Comparison of ENCODE assay signal across 33 mouse cellular contexts in the genomic region with DNA sequence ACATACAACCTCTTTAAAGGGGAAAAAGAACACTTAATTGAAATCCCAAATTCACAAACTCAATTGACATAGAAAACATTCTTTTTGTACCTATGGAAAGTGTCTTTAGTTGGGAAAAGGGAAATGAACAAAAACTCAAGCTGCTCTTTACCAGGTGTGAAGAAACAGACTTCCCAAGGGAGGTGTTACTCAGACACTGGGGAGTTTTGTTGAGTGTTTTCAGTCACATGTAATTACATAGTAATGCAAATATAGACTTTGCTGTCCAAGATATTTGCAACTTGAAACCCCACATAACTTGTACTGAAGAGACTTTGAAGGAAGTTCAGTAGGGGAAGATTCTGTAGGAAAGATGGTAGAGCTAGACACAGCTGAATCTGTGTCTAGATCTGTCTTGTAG.
"Had no signal": no experiment of that assay in that cellular context is flagged by ENCODE, and none has a peak within 500 bp of the region (broad histone marks: within the 10 kb centered on the region; RNA-seq: fewer than 3 reads in every experiment).

No protein-coding gene starts in this region.

- ATAC-seq: liver, embryonic 12.5 days; liver, postnatal 0 days; lung, postnatal 0 days; midbrain, embryonic 13.5 days; midbrain, embryonic 15.5 days; midbrain, embryonic 16.5 days had no signal

- H3K36me3 ChIP-seq: limb, embryonic 10.5 days; limb, embryonic 12.5 days; limb, embryonic 13.5 days; limb, embryonic 15.5 days; liver, embryonic 12.5 days; liver, embryonic 13.5 days; liver, embryonic 15.5 days; lung, embryonic 15.5 days; midbrain, embryonic 10.5 days; midbrain, embryonic 12.5 days; midbrain, embryonic 13.5 days; midbrain, embryonic 15.5 days; neural tube, embryonic 12.5 days; neural tube, embryonic 13.5 days had no signal

- H3K9me3 ChIP-seq: limb, embryonic 10.5 days; limb, embryonic 12.5 days; limb, embryonic 13.5 days; limb, embryonic 15.5 days; liver, embryonic 12.5 days; liver, embryonic 15.5 days; lung, embryonic 15.5 days; midbrain, embryonic 10.5 days; midbrain, embryonic 12.5 days; midbrain, embryonic 13.5 days; midbrain, embryonic 15.5 days; neural tube, embryonic 12.5 days; neural tube, embryonic 13.5 days had no signal

- H3K27me3 ChIP-seq: limb, embryonic 12.5 days; limb, embryonic 13.5 days; limb, embryonic 15.5 days; liver, embryonic 12.5 days; liver, embryonic 13.5 days; liver, embryonic 15.5 days; lung, embryonic 15.5 days; megakaryocyte, embryonic 14.5 days; midbrain, embryonic 12.5 days; midbrain, embryonic 13.5 days; midbrain, embryonic 15.5 days; neural tube, embryonic 12.5 days; neural tube, embryonic 13.5 days had no signal

- H3K4me1 ChIP-seq: limb, embryonic 10.5 days; limb, embryonic 12.5 days; limb, embryonic 13.5 days; limb, embryonic 15.5 days; liver, embryonic 12.5 days; liver, embryonic 13.5 days; liver, embryonic 15.5 days; lung, embryonic 15.5 days; megakaryocyte, embryonic 14.5 days; midbrain, embryonic 10.5 days; midbrain, embryonic 12.5 days; midbrain, embryonic 15.5 days; neural tube, embryonic 12.5 days; neural tube, embryonic 13.5 days had no signal

- H3K27ac ChIP-seq: limb, embryonic 10.5 days; limb, embryonic 12.5 days; limb, embryonic 13.5 days; limb, embryonic 15.5 days; liver, embryonic 12.5 days; liver, embryonic 13.5 days; liver, embryonic 14.5 days; liver, embryonic 15.5 days; lung, embryonic 15.5 days; macrophage; midbrain, embryonic 10.5 days; midbrain, embryonic 12.5 days; midbrain, embryonic 13.5 days; midbrain, embryonic 15.5 days; neural tube, embryonic 12.5 days; neural tube, embryonic 13.5 days had no signal

- H3K4me2 ChIP-seq: limb, embryonic 12.5 days; limb, embryonic 13.5 days; limb, embryonic 15.5 days; liver, embryonic 11.5 days; liver, embryonic 12.5 days; liver, embryonic 13.5 days; liver, embryonic 15.5 days; lung, embryonic 14.5 days; lung, embryonic 15.5 days; midbrain, embryonic 11.5 days; midbrain, embryonic 12.5 days; midbrain, embryonic 13.5 days; midbrain, embryonic 15.5 days; neural tube, embryonic 12.5 days; neural tube, embryonic 13.5 days had no signal

- H3K4me3 ChIP-seq: limb, embryonic 10.5 days; limb, embryonic 12.5 days; limb, embryonic 13.5 days; limb, embryonic 15.5 days; liver, embryonic 12.5 days; liver, embryonic 13.5 days; liver, embryonic 15.5 days; lung, embryonic 15.5 days; megakaryocyte, embryonic 14.5 days; midbrain, embryonic 10.5 days; midbrain, embryonic 12.5 days; midbrain, embryonic 13.5 days; midbrain, embryonic 15.5 days; myocyte; neural tube, embryonic 12.5 days; neural tube, embryonic 13.5 days had no signal

- DNase-seq: left cerebral cortex, postnatal 4 days; liver; liver, embryonic 13.5 days; liver, postnatal 0 days; lung, adult 18-20 months; lung, adult 2 months; lung, embryonic 14.5 days; lung, postnatal 10 days; lung, postnatal 14 days; lung, postnatal 36 days; lung, postnatal 4 days; midbrain, embryonic 14.5 days had no signal

- H3K9ac ChIP-seq: limb, embryonic 12.5 days; limb, embryonic 13.5 days; limb, embryonic 15.5 days; liver, embryonic 12.5 days; liver, embryonic 13.5 days; liver, embryonic 14.5 days; liver, embryonic 15.5 days; liver, postnatal 0 days; lung, embryonic 14.5 days; lung, embryonic 15.5 days; midbrain, embryonic 12.5 days; midbrain, embryonic 13.5 days; midbrain, embryonic 15.5 days; neural tube, embryonic 12.5 days; neural tube, embryonic 13.5 days had no signal
